Mouse (Mus musculus) bone marrow, adult 2 months (tissue): ENCODE data around the gene Ift52. TPM values are rescaled to one million over a fixed set of nuclear protein-coding genes. Genes with fewer than 3 reads are reported as not detected.

Experiments used
- H3K27ac ChIP-seq: fragments of 200-500 bp; 2 replicates; pipeline ENCODE4 v1.5.1; 2012; ENCODE audit warnings: low read depth, mild to moderate bottlenecking, control low read depth, inconsistent platforms, low read length; ENCODE audit not compliant: control insufficient read depth, poor library complexity, insufficient read depth
- H3K4me1 ChIP-seq: fragments of 200-500 bp; 2 replicates; pipeline ENCODE4 v1.6.1; 2011; ENCODE audit warnings: low read length; ENCODE audit not compliant: control insufficient read depth, insufficient read depth
- H3K4me3 ChIP-seq: fragments of 200-500 bp; replicated peaks from 2 replicates; pipeline ENCODE3; 2011; ENCODE audit warnings: mild to moderate bottlenecking, low read depth, low read length, control low read depth; ENCODE audit not compliant: control insufficient read depth
- CTCF ChIP-seq: fragments of 200-500 bp; IDR thresholded peaks from 2 replicates; pipeline ENCODE4 v1.5.1; 2011; ENCODE audit warnings: low read length, control low read depth; ENCODE audit not compliant: control insufficient read depth, insufficient read depth
- POLR2A ChIP-seq: fragments of 200-500 bp; IDR thresholded peaks from 2 replicates; pipeline ENCODE4 v1.6.1; 2011; ENCODE audit warnings: low read depth, mild to moderate bottlenecking, control low read depth, low read length, borderline replicate concordance; ENCODE audit not compliant: control insufficient read depth
- WGBS: fragments of 180-500 bp; shearing (Covaris S2); methylation state at CpG from one replicate; pipeline ENCODE4 v1.1.7; 2018; 5-methylcytosine and 5-hydroxymethylcytosine counted together
- polyA plus RNA-seq: library from polyadenylated mRNA; stranded (reverse); fragments of >200 nt; gene quantifications from 2 replicates; pipeline ENCODE4 v1.2.4, GENCODE M21; 2011; ENCODE audit warnings: low replicate concordance; ENCODE audit not compliant: missing spikeins, insufficient read depth, insufficient read length

Gene Ift52
- polyA plus RNA-seq, 1 experiment = 16.8 TPM

DNA sequence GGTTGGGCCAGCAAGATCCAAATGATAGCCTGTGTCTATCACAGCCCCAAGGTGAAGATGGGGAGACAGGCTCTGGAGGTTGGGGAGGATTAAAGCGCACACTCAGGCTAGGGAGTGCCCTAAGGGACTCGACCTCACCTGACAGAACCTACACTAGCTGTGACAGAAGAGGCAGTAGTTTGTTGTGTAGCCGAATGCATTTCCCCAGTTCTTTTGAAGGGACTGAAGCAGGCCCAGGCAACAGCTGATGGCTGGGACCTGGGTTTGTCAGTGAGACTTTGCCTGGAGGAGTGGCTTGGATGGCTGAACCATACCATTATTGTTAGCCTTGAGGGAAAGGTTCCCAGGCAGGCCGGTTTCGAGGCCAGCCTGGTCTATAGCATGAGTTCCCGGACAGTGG is 67.9 kb downstream of the Ift52 start:
- WGBS = 87% methylated on average over 6 of the region's 6 CpGs
- Histone ChIP-seq H3K4me1 (peaks cover 2% of the 10 kb centered on the region), H3K27ac (no peak overlapping the region), H3K4me3 (no peak overlapping the region)
- no peak for TF ChIP-seq CTCF
- no peak for TF ChIP-seq POLR2A

- H3K27ac ChIP-seq = no peak overlapping the region
- whole genome bisulfite sequencing = 38% methylated on average over 8 of the region's 8 CpGs
- H3K4me1 ChIP-seq = peaks cover 2% of the 10 kb centered on the region
- no peak overlapping the region for H3K4me3 ChIP-seq
- TF ChIP-seq POLR2A (no peak), CTCF (no peak)
Measured at GRCm38 (mm10) chr2:163086561-163086960, 69.4 kb downstream of the Ift52 start.

GRCm38 (mm10) chr2:163087728-163088127 is 70.6 kb downstream of the Ift52 start, which contains the start of gene Gtsf1l:
Gene Gtsf1l (minus strand): TSS chr2:163087855.
- TF ChIP-seq CTCF (no peak), POLR2A (no peak)
- 64% methylated on average over 9 of the region's 9 CpGs for WGBS
- Histone ChIP-seq H3K4me1 (peaks cover 2% of the 10 kb centered on the region), H3K27ac (no peak within 1 kb of the TSS), H3K4me3 (no peak within 1 kb of the TSS)

DNA sequence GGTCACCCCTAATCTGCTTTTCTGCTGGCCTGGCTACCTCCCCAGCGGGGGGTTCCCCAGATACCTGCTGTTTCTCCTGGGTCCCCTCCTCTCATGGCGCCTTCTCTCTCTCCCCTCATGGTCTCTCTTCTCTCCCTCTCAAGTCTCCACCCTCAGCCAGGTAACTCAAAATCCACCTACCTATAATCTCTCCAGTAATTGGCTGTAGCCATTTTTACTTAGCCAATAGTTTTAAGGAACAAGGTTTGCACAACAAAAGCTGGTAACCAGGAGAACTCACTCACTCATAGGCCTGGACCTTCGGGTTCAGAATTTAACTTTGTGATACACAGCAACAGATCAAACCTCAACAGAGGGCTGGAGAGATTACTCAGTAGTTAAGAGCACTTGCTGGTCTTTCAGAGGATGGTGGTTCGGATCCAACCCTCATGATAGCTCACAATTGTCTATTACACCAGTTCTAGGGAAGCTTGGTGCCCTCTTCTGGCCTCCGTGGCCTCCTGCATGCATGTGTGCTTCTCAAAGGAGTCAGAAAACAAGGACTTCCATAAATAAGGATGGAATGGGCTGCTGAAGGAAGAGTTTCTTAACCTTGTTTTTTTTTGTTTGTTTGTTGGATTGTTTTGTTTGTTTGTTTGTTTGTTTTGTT is 72.4 kb downstream of the Ift52 start:
- peaks cover 2% of the 10 kb centered on the region for H3K4me1 ChIP-seq
- 62% methylated on average over 5 of the region's 5 CpGs for WGBS
- no peak overlapping the region for H3K4me3 ChIP-seq
- no peak overlapping the region for H3K27ac ChIP-seq
- TF ChIP-seq POLR2A = no peak
- TF ChIP-seq CTCF = peak; percentile 39; the same call in 1 of the 2 replicates

GRCm38 (mm10) chr2:163094909-163095308 is 77.8 kb downstream of the Ift52 start:
- TF ChIP-seq POLR2A (no peak), CTCF (no peak)
- H3K27ac ChIP-seq = no peak overlapping the region
- WGBS = 88% methylated on average over 10 of the region's 10 CpGs

More at GRCm38 (mm10) chr2:163094909-163095308, 77.8 kb downstream of the Ift52 start:
- H3K4me1 ChIP-seq = no peaks in the 10 kb centered on the region
- no peak overlapping the region for H3K4me3 ChIP-seq

Other genes starting within 250 kb of the Ift52 start
- 156 and 163 TPM in 2 replicates for gene Srsf6, start 85.8 kb upstream of the Ift52 start, polyA plus RNA-seq
- 0.47 and 0.52 TPM in 2 replicates for gene L3mbtl1, start 73.9 kb upstream of the Ift52 start, polyA plus RNA-seq
- 0.49 and 1.1 TPM in 2 replicates for gene Sgk2, start 30.0 kb upstream of the Ift52 start, polyA plus RNA-seq
- gene Mybl2, start 37.3 kb downstream of the Ift52 start, polyA plus RNA-seq = 43.6 and 59.3 TPM in 2 replicates
- gene Gtsf1l, start 70.5 kb downstream of the Ift52 start, polyA plus RNA-seq = 10.0 TPM in 1 of 2 replicates, not detected in the other
- gene Tox2, start 185.8 kb downstream of the Ift52 start, polyA plus RNA-seq = 0.67 and 1.2 TPM in 2 replicates